Mouse (Mus musculus) kidney, postnatal 14 days (tissue): Measurements from ENCODE around the gene Aplp2.
A peak's percentile ranks its signal among the peaks of the same experiment; 100 is the strongest.

Experiments used
- DNase-seq: peaks from one replicate; pipeline ENCODE4 v3.0.0; 2022; ENCODE audit warnings: mixed read lengths

Aplp2 gene

GRCm38 (mm10) chr9:31211690-31212499, at the start of gene Aplp2:
Aplp2 (minus strand) TSS chr9:31211815.
- DNase-seq, result peak; percentile 98

DNA sequence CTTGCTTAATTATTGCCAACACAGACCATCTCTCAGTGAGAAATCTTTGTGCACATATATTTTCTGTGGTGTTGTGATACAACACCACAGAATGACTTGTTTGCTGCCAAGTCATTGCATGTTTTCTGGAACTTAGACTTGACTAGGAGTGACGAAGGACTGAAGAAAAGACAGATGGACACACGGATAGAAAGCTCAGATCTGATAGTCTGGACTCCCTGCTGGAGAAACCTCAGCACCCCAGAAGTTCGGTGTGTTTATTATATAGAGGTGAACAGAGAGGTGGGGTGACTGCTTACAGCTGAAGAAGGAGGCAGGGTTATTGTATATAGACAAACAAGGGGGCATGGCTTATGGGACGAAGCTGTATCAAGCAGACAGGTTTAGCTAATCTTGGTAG, 48.6 kb upstream of the Aplp2 start:
- DNase-seq, result no peak

- no peak for DNase-seq
Observed at GRCm38 (mm10) chr9:31258237-31258636, 46.6 kb upstream of the Aplp2 start.

GRCm38 (mm10) chr9:31255953-31256352, 44.3 kb upstream of the Aplp2 start:
- no peak for DNase-seq

DNA sequence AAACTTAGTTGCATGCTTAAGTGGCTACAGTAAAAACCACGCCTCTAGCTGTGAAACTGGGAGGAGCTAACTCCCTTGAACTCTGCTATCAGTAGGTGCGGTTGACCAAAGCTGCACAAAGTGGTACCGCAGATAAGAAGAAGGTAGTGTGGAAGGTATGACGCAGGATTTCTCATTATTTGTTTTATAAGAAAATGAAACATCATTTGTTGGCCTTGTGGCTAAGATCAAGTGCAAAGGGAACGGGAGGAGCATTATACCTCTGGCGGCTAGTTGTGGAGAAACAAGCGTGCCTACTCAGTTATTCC, 43.0 kb upstream of the Aplp2 start:
- DNase-seq, result no peak

DNA sequence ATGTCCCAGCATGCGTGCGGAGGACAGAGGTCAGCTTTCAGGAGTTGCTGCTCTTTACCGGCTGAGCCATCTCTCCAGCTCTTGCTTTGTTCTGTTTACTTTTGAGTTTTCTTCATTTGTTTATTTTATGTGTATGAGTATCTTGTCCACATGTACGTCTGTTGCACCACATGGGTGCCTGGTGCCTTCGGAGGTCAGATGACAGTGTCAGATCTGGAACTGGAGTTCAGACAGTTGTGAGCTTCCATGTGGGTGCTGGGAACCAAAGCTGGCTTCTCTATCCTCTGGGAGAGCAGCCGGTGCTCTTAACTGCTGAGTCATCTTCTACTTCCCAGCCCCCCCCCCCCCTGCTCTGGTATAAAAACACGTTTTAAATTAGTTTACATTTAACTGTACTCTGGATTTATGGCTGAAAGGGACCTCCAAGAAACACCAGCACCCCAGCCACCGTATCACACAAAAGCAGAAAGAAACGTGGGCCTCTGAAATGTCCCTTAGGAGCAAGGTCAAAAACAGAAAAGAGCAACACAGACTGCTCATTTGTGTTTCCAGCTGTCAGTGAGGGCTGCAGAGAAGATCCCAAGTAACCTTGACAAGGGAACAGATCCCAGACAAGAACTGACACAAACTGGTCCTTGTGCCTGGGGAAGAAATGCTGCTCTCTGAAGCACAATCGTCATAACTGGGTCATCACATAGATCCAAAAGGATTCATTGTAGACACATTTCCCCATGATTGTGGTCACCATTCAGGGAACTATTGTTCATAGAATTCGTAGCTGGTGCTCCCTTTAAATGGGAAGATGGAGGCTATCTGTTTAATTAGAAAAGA, 42.5 kb upstream of the Aplp2 start:
- no peak for DNase-seq

DNA sequence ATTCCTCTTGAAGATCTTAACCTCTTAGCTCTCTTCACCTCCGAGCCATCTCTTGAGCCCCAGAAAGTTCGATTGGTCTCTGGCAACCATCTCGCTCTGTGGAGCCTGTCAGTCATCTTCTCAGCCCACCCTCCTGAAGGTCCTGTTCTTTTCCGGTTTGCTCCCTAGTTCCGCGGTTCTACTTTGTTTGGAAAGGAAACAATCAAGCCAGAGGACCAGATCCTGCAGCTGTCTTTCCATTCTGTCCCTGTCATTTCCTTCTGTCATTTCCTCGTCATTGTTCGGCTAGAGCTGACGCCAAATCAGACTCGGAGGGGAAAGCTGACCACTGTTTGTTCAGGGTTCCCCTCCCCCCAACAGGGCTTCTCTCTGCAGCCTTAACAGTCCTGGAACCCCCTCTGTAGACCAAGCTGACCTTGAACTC, 41.7 kb upstream of the Aplp2 start:
- DNase-seq, result peak; percentile 49

DNA sequence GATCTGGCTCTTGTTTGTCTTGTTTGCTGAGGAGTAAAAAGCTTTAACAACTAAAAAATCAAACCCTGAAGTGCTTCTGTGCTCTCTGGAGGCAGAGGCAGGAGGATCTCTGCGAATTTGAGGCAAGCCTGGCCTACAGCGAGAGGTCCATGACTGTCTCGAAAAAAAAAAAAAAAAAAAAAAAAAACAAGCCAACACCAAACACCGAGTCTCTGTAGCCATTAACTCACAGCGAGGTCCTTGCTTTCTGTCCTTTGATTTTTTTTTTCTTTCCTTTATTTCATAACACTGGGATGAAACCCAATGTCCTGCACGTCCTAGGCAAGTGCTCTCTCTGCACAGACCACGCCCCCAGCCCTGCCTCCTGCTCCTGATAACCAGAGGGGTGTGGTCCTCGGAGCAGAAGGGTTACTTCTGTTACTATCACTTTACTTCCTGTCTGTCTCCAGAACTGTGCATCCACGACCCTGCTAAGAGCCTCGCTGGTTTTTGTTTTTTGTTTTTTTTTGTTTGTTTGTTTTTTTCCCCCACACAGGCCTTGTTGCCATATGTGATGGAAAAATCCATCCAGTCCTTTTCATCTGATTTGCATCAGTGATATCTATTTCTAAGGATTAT, 40.7 kb upstream of the Aplp2 start:
- peak; percentile 34 for DNase-seq

DNA sequence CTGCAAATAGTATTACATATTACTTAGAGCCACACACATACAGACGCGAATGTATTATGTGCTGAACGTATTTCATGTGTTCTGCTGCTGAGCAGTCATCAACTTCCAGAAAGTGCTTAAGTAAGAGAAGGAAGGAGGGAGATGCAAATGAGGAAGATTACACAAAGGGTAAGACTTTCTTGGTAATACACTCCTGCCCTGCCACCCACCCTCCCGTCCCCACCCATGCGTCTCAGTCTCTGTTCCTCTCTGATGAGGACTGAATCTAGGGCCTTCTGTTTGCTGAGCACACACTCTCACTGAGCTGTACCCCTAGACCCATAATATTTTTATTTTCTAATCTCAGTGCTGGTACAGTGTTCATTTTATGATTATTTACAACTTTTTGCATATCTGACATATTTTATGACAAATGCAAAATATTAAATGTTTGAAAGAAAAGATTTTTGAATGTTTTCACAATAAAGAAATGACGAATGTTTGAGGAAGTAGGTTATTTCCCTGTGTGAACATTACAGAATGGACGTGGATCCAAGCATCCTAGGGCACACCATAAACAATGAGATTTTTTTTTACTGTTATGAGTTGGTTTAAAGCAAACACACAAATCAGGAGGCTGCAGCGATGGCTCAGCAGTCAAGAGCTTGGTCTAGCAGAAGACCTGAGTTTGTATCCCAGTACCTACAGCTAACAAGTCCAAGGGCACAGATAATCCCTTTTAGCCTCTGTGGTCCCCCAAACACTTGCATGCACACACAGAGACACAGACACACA, 36.0 kb upstream of the Aplp2 start:
- no peak for DNase-seq

DNA sequence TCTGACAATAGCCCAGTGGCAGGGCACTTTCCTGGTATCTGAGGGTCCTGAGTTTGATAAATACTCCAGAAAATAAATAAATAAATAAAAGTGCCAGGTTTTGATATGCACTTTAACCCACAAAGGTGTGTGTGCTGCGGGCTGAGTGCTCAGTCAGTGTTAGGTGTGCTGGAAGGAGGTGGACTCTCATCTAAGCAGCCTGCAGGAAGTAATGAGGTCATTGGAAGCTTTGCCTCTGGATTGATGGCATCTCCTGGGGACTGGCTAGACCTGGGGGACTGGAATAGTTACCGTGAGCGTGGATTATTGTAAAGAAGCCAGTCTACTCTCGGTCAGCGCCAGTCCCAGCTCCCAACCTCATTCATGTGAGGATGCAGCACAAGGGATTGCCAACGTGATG, 34.8 kb upstream of the Aplp2 start:
- no peak for DNase-seq

DNA sequence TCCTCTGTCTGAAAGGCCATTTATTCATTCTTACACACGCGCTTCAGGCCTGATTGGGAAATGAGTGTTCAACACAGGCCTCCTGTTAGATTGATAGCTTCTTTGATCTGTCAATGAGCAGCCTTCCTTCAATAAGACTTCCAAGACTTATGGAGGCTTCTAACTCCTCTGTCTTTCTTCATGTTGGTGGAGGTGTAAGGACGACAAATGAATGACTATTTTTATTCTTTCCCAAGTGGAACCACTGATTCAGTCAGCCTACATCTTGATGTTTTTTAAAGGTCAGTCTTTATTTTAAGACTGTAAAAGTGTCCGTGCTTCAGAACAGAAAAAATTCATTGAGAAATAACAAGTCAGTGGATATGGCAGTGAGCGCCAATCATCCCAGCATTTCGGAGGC, 33.4 kb upstream of the Aplp2 start:
- no peak for DNase-seq

GRCm38 (mm10) chr9:31243939-31244333, 32.3 kb upstream of the Aplp2 start:
- no peak for DNase-seq

GRCm38 (mm10) chr9:31243306-31243938, 31.8 kb upstream of the Aplp2 start:
- DNase-seq, result no peak

DNA sequence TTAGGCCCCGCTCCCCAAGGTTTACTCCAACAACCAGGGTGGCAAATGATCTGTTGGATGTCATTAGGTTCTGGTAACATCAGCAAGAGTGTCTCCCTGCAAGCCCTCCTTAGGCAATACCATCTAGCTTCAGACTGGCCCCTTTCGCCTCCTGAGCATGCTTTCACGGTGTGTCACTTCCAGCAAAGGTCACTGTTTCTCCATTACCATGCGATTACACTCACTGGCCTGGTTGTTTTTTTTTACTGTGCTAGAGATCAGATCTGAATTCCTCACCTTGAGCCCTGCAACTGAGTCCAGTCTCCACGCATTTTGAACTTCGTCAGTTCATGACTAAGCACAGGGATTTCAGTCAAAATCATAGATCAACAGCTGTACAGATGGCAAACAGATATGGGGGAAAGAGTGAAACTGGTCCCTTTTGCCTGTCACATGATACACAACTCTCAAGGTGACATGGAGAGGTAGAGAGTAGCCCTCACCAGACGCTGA, 29.6 kb upstream of the Aplp2 start:
- DNase-seq, result no peak

GRCm38 (mm10) chr9:31240522-31241207, 29.1 kb upstream of the Aplp2 start:
- DNase-seq, result no peak

DNA sequence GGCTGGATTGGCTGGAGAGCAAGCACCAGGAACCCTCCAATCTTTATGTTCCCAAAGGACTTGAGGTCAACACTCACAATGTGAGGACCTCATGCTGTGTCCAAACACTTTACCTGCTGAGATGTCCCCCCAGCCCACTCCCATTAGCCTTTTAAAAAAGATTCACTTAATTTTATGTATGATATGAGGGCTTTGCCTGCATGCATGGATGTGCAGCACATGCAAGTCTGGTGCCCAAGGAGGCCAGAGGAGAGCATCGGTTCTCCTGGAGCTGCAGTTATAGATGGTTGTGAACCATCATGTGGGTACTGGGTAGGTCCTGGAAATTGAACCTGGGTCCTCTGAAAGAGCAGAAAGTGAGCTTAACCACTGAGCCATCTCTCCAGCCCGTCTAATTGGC, 27.9 kb upstream of the Aplp2 start:
- no peak for DNase-seq

GRCm38 (mm10) chr9:31238526-31238925, 26.9 kb upstream of the Aplp2 start:
- no peak for DNase-seq

DNA sequence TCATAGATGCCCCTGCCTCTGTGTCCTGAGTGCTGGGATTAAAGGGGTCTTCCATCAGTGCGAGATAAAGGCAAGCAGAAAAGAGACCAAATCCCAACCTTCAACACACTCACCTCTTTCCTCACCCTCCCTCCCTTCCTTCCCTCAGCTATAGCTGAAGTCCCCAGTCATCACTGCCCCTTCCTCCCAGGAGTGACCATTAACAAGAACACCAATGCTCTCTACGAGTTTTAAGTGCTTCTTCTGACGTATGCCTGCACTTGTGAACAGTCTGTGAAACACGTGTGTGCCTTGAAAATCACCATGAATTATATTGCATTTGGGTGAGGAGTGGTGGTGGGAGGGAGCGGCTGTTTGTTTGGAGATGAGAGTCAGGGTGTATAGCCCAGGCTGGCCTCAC, 24.5 kb upstream of the Aplp2 start:
- DNase-seq, result no peak

- DNase-seq, result no peak
Observed at GRCm38 (mm10) chr9:31235489-31235888, 23.9 kb upstream of the Aplp2 start.

DNA sequence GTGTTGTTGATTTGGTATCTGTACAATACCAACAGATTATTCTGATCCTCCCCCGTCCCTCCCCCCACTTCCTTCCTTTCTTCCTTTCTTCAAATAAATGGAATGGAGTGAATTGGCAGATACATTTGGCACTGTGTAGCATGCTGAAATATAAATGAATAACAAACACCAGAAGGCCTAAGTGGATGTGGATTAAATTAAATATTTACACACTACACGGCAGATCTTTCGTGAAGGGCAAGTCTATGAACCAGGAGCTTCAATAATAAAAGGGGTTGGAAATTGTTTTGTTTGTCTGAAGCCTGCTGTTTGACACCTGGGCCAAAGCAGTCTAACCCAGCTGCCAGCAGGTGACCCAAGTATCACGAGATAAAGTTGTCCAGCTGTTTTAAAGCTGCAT, 23.4 kb upstream of the Aplp2 start:
- DNase-seq, result no peak

DNA sequence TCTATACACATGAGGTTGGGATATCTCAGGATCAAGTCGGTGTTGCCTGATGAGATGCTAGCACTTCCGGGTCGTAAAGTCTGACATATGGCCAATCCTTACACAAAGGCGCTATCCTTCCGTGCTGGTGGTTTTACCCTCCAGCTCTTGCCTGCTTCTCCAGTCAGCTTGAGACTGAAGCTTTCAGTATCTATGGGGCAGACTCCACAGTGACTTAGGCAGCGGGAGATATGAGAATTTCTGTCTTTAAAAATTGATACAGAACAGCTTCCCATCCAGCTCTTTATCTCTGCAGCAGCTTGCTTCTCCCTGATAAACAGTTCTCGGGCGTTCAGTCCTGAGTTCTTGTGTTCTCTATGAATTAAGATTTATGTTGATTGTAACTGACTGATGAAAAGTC, 14.9 kb upstream of the Aplp2 start:
- DNase-seq, result no peak

- peak; percentile 11 for DNase-seq
Observed at GRCm38 (mm10) chr9:31225808-31226207, 14.2 kb upstream of the Aplp2 start.
